Mouse (Mus musculus): Measurements from ENCODE around the gene Zdhhc9. TPM values are rescaled to one million over a fixed set of nuclear protein-coding genes. Genes with fewer than 3 reads are reported as not detected.

Zdhhc9 gene
- total RNA-seq, 4 experiments from 2014 or later = 41.6 to 44.5 (median 42.2) TPM

GRCm38 (mm10) chrX:48181844-48182243 lies 26.8 kb downstream of the Zdhhc9 start:
- no peak for DNase-seq (ENCODE audit: low spot score in 2 of 2)

GRCm38 (mm10) chrX:48170368-48170767 lies 38.3 kb downstream of the Zdhhc9 start:
- no peak for DNase-seq (ENCODE audit: low spot score in 2 of 2)

- DNase-seq (ENCODE audit: low spot score in 2 of 2) = no peak
Observed at GRCm38 (mm10) chrX:48169892-48170291, 38.8 kb downstream of the Zdhhc9 start.

- no peak for DNase-seq (ENCODE audit: low spot score in 2 of 2)
Observed at GRCm38 (mm10) chrX:48158229-48158919, 50.3 kb downstream of the Zdhhc9 start.

- DNase-seq (ENCODE audit: low spot score in 2 of 2) = no peak
Observed at GRCm38 (mm10) chrX:48157396-48157795, 51.3 kb downstream of the Zdhhc9 start.

GRCm38 (mm10) chrX:48155489-48155888 lies 53.2 kb downstream of the Zdhhc9 start:
- DNase-seq (ENCODE audit: low spot score in 2 of 2) = no peak

GRCm38 (mm10) chrX:48153949-48154348 lies 54.7 kb downstream of the Zdhhc9 start:
- DNase-seq (ENCODE audit: low spot score in 2 of 2) = no peak

GRCm38 (mm10) chrX:48153414-48153813 lies 55.3 kb downstream of the Zdhhc9 start:
- no peak for DNase-seq (ENCODE audit: low spot score in 2 of 2)

- no peak for DNase-seq (ENCODE audit: low spot score in 2 of 2)
Observed at GRCm38 (mm10) chrX:48152106-48152505, 56.6 kb downstream of the Zdhhc9 start.

GRCm38 (mm10) chrX:48147741-48148186 lies 60.9 kb downstream of the Zdhhc9 start:
- no peak for DNase-seq (ENCODE audit: low spot score in 2 of 2)

- DNase-seq (ENCODE audit: low spot score in 2 of 2) = no peak
Observed at GRCm38 (mm10) chrX:48147226-48147625, 61.5 kb downstream of the Zdhhc9 start.

- DNase-seq (ENCODE audit: low spot score in 2 of 2) = no peak
Observed at GRCm38 (mm10) chrX:48146262-48146661, 62.4 kb downstream of the Zdhhc9 start, which contains the start of gene Sash3. TSS of gene Sash3 (plus strand) at chrX:48146436.

- no peak for DNase-seq (ENCODE audit: low spot score in 2 of 2)
Observed at GRCm38 (mm10) chrX:48143415-48144335, 65.0 kb downstream of the Zdhhc9 start.

GRCm38 (mm10) chrX:48141481-48141880 lies 67.2 kb downstream of the Zdhhc9 start:
- DNase-seq (ENCODE audit: low spot score in 2 of 2) = no peak

GRCm38 (mm10) chrX:48140286-48140877 lies 68.3 kb downstream of the Zdhhc9 start:
- no peak for DNase-seq (ENCODE audit: low spot score in 2 of 2)

- DNase-seq (ENCODE audit: low spot score in 2 of 2) = no peak
Observed at GRCm38 (mm10) chrX:48139368-48140285, 69.1 kb downstream of the Zdhhc9 start.

- DNase-seq (ENCODE audit: low spot score in 2 of 2) = no peak
Observed at GRCm38 (mm10) chrX:48138539-48139275, 70.0 kb downstream of the Zdhhc9 start.

- DNase-seq (ENCODE audit: low spot score in 2 of 2) = no peak
Observed at GRCm38 (mm10) chrX:48138011-48138410, 70.7 kb downstream of the Zdhhc9 start.

GRCm38 (mm10) chrX:48136935-48137334 lies 71.7 kb downstream of the Zdhhc9 start:
- DNase-seq (ENCODE audit: low spot score in 2 of 2) = no peak

- no peak for DNase-seq (ENCODE audit: low spot score in 2 of 2)
Observed at GRCm38 (mm10) chrX:48129167-48129566, 79.5 kb downstream of the Zdhhc9 start.

Measured in layer of hippocampus, adult 8-10 months (tissue).